Mouse (Mus musculus) hindbrain, embryonic 11.5 days (tissue): ENCODE data around the gene Aifm1. TPM values are rescaled to one million over a fixed set of nuclear protein-coding genes. Genes with fewer than 3 reads are reported as not detected.

Experiments used
- ATAC-seq: fragments of 200-750 bp; cut with Nextera tagmentation; 2 replicates; pipeline ENCODE4 v1.8.0; 2017; ENCODE audit warnings: mild to moderate bottlenecking, moderate TSS enrichment, moderate library complexity; ENCODE audit not compliant: low FRiP score
- DNase-seq: peaks from one replicate; pipeline ENCODE4 v3.0.0-alpha.2; 2015; ENCODE audit warnings: low spot score
- H3K27ac ChIP-seq: fragments of 300-500 bp; sonication (generic); 2 replicates; pipeline ENCODE4 v1.5.1; 2014; ENCODE audit warnings: mild to moderate bottlenecking, low read depth, low read length
- H3K27me3 ChIP-seq: fragments of 300-500 bp; sonication (generic); 2 replicates; pipeline ENCODE4 v1.6.1; 2014; ENCODE audit warnings: mild to moderate bottlenecking, low read length, moderate library complexity, mixed read lengths; ENCODE audit not compliant: control insufficient read depth, insufficient read depth
- H3K36me3 ChIP-seq: fragments of 300-500 bp; sonication (generic); 2 replicates; pipeline ENCODE4 v1.6.1; 2014; ENCODE audit warnings: mild to moderate bottlenecking, low read length, moderate library complexity, mixed read lengths; ENCODE audit not compliant: control insufficient read depth, insufficient read depth
- H3K4me1 ChIP-seq: fragments of 300-500 bp; sonication (generic); replicated peaks from 2 replicates; pipeline ENCODE4 v1.6.1; 2014; ENCODE audit warnings: low read length, mixed read lengths; ENCODE audit not compliant: control insufficient read depth, insufficient read depth
- H3K4me2 ChIP-seq: fragments of 300-500 bp; sonication (generic); replicated peaks from 2 replicates; pipeline ENCODE4 v1.6.1; 2014; ENCODE audit warnings: mild to moderate bottlenecking, low read depth, low read length
- H3K4me3 ChIP-seq: fragments of 300-500 bp; sonication (generic); 2 replicates; pipeline ENCODE4 v1.5.1; 2014; ENCODE audit warnings: low read depth, low read length
- H3K9ac ChIP-seq: fragments of 300-500 bp; sonication (generic); 2 replicates; pipeline ENCODE4 v1.6.1; 2014; ENCODE audit warnings: low read depth, low read length
- H3K9me3 ChIP-seq: fragments of 300-500 bp; sonication (generic); 2 replicates; pipeline ENCODE4 v1.6.1; 2016; ENCODE audit warnings: low read length; ENCODE audit not compliant: control insufficient read depth
- WGBS: fragments of 180-500 bp; shearing (Covaris S2); extraction: QIAGEN DNeasy Blood & Tissue Kit; methylation state at CpG from one replicate; pipeline ENCODE4 v1.1.7; 2014; 5-methylcytosine and 5-hydroxymethylcytosine counted together
- polyA plus RNA-seq: library from polyadenylated mRNA; unstranded; fragments of >200 nt; fragmentation: Nextera tagmentation; extraction: Ambion mirVana; gene quantifications from 2 replicates; pipeline ENCODE4 v1.2.1, GENCODE M21; 2014

Gene Aifm1
- polyA plus RNA-seq = 63.6 and 78.5 TPM in 2 replicates

DNA sequence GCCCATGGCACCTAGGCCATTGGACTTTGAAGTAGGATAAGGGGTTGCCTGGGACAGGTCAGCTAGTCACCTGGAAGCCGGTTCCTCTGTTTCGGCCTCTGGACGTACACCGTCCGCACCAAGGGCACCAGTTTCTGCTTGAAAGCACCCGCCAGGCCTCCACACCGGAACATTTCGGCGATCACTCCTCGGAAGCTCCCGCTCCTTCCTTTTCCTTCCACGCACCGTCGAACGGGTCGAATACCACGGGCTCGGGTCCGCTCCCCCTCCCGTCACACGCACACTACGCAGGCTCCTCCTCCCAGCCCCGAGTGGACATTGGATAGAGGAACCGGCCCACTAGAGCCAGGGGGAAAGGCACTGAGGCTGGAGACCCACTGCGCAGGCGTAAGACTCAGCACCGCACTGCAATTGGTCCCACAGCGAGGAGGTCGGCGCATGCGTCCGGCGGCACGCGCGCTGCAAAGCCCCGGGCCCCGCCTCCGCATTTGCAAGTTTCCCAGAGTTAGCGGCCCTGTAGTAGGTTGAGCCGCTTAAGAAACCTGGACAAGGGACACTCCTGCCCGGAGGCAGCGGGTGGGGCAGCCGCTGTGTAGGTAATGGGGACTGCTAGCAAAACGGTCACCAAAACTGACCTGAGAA, at the start of gene Aifm1:
TSS of gene Aifm1 (minus strand) at position 398 of the 642 bp plus-strand sequence.
- H3K27ac ChIP-seq = no peak within 1 kb of the TSS
- no peaks in the 10 kb centered on the region for H3K9me3 ChIP-seq

DNA sequence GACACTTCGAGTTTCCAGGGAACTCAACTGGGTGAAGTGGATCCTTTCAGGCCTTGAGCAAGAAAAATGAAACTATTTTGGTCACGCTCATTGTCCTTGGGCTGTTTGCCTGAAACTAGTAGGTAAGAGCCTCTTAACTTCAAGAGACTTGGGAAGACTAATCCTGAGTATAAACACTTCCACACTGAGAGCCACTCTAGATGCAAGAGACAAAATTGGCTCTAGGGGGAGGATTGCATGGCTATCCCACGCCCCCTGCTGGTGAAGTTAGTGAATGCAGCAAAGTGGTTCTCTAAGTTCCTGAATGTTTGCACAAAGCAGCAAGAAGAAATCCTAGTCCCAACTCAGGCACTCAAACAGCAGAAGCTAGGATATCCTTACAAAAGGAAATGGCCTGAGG, 18.8 kb upstream of the Aifm1 start:
- Histone ChIP-seq H3K4me2 (no peak overlapping the region), H3K9me3 (no peaks in the 10 kb centered on the region), H3K27ac (no peak overlapping the region), H3K4me1 (no peaks in the 10 kb centered on the region), H3K36me3 (no peaks in the 10 kb centered on the region), H3K4me3 (no peak overlapping the region), H3K9ac (no peak overlapping the region), H3K27me3 (no peaks in the 10 kb centered on the region)
- DNase-seq (peak; percentile 81), ATAC-seq (no peak)
- WGBS = 40% methylated on average over 3 of the region's 3 CpGs

More for the DNA sequence above, at the start of gene Aifm1:
- H3K4me1 ChIP-seq = no peaks in the 10 kb centered on the region
- 21% methylated on average over 45 of the region's 45 CpGs for WGBS
- H3K36me3 ChIP-seq = no peaks in the 10 kb centered on the region
- peak within 1 kb of the TSS; percentile 43 for H3K4me2 ChIP-seq
- peak within 1 kb of the TSS; percentile 49 for H3K4me3 ChIP-seq
- ATAC-seq (peak; percentile 98), DNase-seq (peak; percentile 90)
- peak within 1 kb of the TSS; percentile 58 for H3K9ac ChIP-seq
- H3K27me3 ChIP-seq = no peaks in the 10 kb centered on the region

DNA sequence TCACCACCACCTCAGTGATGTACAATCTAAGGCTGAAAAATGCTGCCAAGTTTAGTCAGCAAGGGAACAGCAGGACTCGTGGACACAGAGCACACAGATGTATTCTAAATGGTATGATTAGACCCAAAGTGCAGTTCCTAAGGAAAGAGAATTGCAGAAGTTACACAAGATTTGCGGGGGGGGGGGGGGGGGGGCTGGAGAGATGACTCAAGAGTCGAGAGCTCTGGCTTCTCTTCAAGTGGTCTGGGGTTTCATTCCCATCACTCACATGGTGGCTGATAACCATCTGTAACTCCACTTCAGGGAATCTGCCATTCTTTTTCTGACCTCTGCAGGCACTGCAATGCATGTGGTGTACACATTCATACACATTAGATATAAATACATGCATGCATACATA, 13.1 kb upstream of the Aifm1 start:
- no peaks in the 10 kb centered on the region for H3K27me3 ChIP-seq
- no peak overlapping the region for H3K27ac ChIP-seq
- no peaks in the 10 kb centered on the region for H3K36me3 ChIP-seq
- H3K4me2 ChIP-seq = no peak overlapping the region
- WGBS = 75% methylated on average over 3 of the region's 3 CpGs
- H3K9ac ChIP-seq = no peak overlapping the region
- H3K4me3 ChIP-seq = no peak overlapping the region
- ATAC-seq (no peak), DNase-seq (no peak)
- H3K4me1 ChIP-seq = no peaks in the 10 kb centered on the region
- no peaks in the 10 kb centered on the region for H3K9me3 ChIP-seq

- H3K4me3 ChIP-seq = no peak overlapping the region
- DNase-seq = no peak
- WGBS = 72% methylated on average over 8 of the region's 8 CpGs
- ATAC-seq = no peak
- H3K4me1 ChIP-seq = no peaks in the 10 kb centered on the region
- H3K9ac ChIP-seq = no peak overlapping the region
- no peaks in the 10 kb centered on the region for H3K9me3 ChIP-seq
- H3K4me2 ChIP-seq = no peak overlapping the region
- no peak overlapping the region for H3K27ac ChIP-seq
- H3K36me3 ChIP-seq = no peaks in the 10 kb centered on the region
- no peaks in the 10 kb centered on the region for H3K27me3 ChIP-seq
Measured at GRCm38 (mm10) chrX:48525866-48526265, 12.5 kb upstream of the Aifm1 start.

DNA sequence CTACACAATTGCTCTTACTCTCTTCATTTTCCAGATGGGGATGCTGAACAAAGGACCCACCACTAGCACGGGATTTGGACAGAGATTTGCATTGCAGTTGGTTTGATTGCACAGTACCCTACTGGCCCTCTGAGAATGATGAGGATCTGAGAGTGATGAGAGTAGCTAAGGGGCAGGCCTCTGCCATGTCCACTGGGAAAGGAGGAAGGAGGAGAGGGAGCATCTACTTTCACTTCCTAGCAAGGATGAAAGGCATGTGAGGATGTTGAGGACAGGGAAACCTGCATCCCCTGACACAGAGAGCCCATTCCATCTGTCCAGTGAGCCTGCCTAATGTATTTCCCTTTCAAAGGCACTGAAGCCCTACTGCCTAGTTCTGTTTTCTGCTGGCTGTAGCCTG, 12.0 kb upstream of the Aifm1 start:
- ATAC-seq = no peak
- H3K4me1 ChIP-seq = no peaks in the 10 kb centered on the region

GRCm38 (mm10) chrX:48523512-48523911, 10.1 kb upstream of the Aifm1 start:
- DNase-seq (no peak), ATAC-seq (no peak)
- WGBS = 63% methylated on average over 3 of the region's 3 CpGs
- Histone ChIP-seq H3K4me1 (no peaks in the 10 kb centered on the region), H3K4me3 (no peak overlapping the region), H3K27me3 (no peaks in the 10 kb centered on the region), H3K36me3 (no peaks in the 10 kb centered on the region), H3K9me3 (no peaks in the 10 kb centered on the region), H3K4me2 (no peak overlapping the region), H3K9ac (no peak overlapping the region), H3K27ac (no peak overlapping the region)

More for the DNA sequence above, 12.0 kb upstream of the Aifm1 start:
- H3K27ac ChIP-seq = no peak overlapping the region
- no peak overlapping the region for H3K4me3 ChIP-seq
- H3K9ac ChIP-seq = no peak overlapping the region
- H3K27me3 ChIP-seq = no peaks in the 10 kb centered on the region
- WGBS = 71% methylated on average over 1 of the region's 1 CpGs
- DNase-seq = no peak
- no peaks in the 10 kb centered on the region for H3K9me3 ChIP-seq
- no peak overlapping the region for H3K4me2 ChIP-seq
- no peaks in the 10 kb centered on the region for H3K36me3 ChIP-seq

DNA sequence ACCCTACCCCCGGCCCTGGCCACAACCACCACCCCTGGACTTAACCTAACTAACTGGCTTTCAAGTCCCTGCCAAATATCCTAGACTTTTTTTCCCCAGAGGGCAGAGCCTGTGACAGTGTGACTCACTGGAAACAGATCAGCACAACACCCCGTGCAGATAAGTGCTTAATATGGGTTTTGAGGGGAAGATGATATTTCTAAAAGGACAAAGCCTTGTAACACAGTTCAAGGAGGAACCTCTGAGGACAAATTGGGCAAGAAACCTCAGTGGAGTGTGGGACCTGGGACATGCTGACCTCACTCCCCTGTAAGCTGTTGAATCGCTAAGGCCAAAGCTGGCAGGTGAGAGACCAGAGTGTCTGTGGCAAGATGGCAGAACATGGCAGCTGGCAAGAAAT, 8.3 kb upstream of the Aifm1 start:
- H3K27me3 ChIP-seq = no peaks in the 10 kb centered on the region
- H3K9me3 ChIP-seq = no peaks in the 10 kb centered on the region
- H3K9ac ChIP-seq = no peak overlapping the region
- no peak overlapping the region for H3K4me2 ChIP-seq
- H3K27ac ChIP-seq = no peak overlapping the region
- 75% methylated on average over 3 of the region's 3 CpGs for WGBS
- DNase-seq = no peak
- H3K4me1 ChIP-seq = no peaks in the 10 kb centered on the region
- H3K4me3 ChIP-seq = no peak overlapping the region
- H3K36me3 ChIP-seq = no peaks in the 10 kb centered on the region
- ATAC-seq = no peak

DNA sequence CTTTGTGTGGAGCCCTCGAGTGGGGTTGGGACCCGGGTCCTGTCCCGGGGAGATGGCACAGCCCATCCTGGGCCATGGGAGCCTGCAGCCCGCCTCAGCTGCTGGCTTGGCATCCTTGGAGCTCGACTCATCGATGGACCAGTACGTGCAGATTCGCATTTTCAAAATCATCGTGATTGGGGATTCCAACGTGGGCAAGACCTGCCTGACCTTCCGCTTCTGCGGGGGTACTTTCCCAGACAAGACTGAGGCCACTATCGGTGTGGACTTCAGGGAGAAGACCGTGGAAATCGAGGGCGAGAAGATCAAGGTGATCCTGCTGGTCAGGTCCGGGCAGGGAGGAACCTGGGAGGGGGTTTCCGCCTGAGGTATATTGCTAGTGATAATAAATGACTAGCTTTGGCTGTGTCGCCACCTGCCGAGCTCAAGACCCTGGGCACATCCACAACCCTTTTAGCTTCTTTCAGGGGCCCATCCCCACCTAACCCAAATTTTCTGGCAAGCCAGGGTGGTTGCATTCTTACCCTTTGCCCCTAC, 6.3 kb upstream of the Aifm1 start:
- ATAC-seq = peak; percentile 2
- Histone ChIP-seq H3K4me2 (peak overlapping the region; percentile 68), H3K4me3 (peak overlapping the region; percentile 45), H3K27ac (peak overlapping the region; percentile 79), H3K27me3 (no peaks in the 10 kb centered on the region), H3K9ac (peak overlapping the region; percentile 76), H3K36me3 (no peaks in the 10 kb centered on the region), H3K9me3 (no peaks in the 10 kb centered on the region), H3K4me1 (no peaks in the 10 kb centered on the region)
- no peak for DNase-seq
- WGBS = 15% methylated on average over 20 of the region's 20 CpGs
